Mouse (Mus musculus) heart, embryonic 13.5 days (tissue): ENCODE data around the gene Stat3. TPM values are rescaled to one million over a fixed set of nuclear protein-coding genes. Genes with fewer than 3 reads are reported as not detected.

Experiments
- ATAC-seq: fragments of 200-750 bp; cut with Nextera tagmentation; 2 replicates; pipeline ENCODE4 v1.8.0; 2017; ENCODE audit warnings: moderate TSS enrichment; ENCODE audit not compliant: insufficient number of reproducible peaks, low FRiP score, low TSS enrichment; ENCODE audit errors: extremely low read depth
- H3K27ac ChIP-seq: fragments of 300-500 bp; sonication (generic); replicated peaks from 2 replicates; pipeline ENCODE4 v1.5.1; 2015; ENCODE audit warnings: moderate library complexity, mild to moderate bottlenecking, inconsistent platforms
- H3K27me3 ChIP-seq: fragments of 300-500 bp; sonication (generic); replicated peaks from 2 replicates; pipeline ENCODE4 v1.6.1; 2015; ENCODE audit warnings: mild to moderate bottlenecking, inconsistent platforms
- H3K36me3 ChIP-seq: fragments of 300-500 bp; sonication (generic); 2 replicates; pipeline ENCODE4 v1.6.1; 2015; ENCODE audit warnings: mild to moderate bottlenecking, inconsistent platforms
- H3K4me1 ChIP-seq: fragments of 300-500 bp; sonication (generic); 2 replicates; pipeline ENCODE4 v1.6.1; 2015; ENCODE audit warnings: inconsistent platforms
- H3K4me2 ChIP-seq: fragments of 300-500 bp; sonication (generic); 2 replicates; pipeline ENCODE4 v1.6.1; 2015; ENCODE audit warnings: inconsistent platforms, mild to moderate bottlenecking, moderate library complexity
- H3K4me3 ChIP-seq: fragments of 300-500 bp; sonication (generic); 2 replicates; pipeline ENCODE4 v1.5.1; 2015; ENCODE audit warnings: moderate library complexity, mild to moderate bottlenecking, inconsistent platforms
- H3K9ac ChIP-seq: fragments of 300-500 bp; sonication (generic); 2 replicates; pipeline ENCODE4 v1.6.1; 2015; ENCODE audit warnings: inconsistent platforms, mild to moderate bottlenecking, moderate library complexity
- H3K9me3 ChIP-seq: fragments of 300-500 bp; sonication (generic); 2 replicates; pipeline ENCODE4 v1.6.1; 2016; ENCODE audit warnings: inconsistent platforms
- WGBS: fragments of 180-500 bp; shearing (Covaris S2); methylation state at CpG from one replicate; pipeline ENCODE4 v1.1.7; 2015; ENCODE audit warnings: mixed read lengths; 5-methylcytosine and 5-hydroxymethylcytosine counted together
- polyA plus RNA-seq: library from polyadenylated mRNA; unstranded; fragments of >200 nt; fragmentation: Nextera tagmentation; extraction: Ambion mirVana; gene quantifications from 2 replicates; pipeline ENCODE4 v1.2.1, GENCODE M21; 2015

The Stat3 gene
- polyA plus RNA-seq, 1 experiment from 2014 or later, result 41.8 TPM

DNA sequence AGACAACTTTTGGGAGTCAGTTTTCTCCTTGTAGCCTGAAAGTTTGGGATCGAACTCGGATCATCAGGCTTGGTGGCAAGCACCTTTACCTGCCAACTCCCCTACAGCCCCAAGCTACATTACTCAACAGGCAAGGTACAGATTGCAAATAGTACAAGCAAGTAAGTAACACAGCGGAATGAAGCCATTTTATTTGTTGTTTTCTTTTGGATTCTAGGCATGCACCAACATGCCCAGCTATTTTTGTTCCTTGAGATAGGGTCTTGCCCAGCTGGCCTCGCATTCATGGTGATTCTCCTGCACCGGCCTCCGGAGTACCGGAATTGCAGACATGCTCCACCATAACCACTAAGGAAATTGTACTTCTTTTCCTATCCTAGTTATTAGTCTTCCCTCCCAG is 33.9 kb upstream of the Stat3 start:
- no peak for ATAC-seq
- WGBS, result 77% methylated on average over 7 of the region's 7 CpGs
- no peaks in the 10 kb centered on the region for H3K27me3 ChIP-seq

DNA sequence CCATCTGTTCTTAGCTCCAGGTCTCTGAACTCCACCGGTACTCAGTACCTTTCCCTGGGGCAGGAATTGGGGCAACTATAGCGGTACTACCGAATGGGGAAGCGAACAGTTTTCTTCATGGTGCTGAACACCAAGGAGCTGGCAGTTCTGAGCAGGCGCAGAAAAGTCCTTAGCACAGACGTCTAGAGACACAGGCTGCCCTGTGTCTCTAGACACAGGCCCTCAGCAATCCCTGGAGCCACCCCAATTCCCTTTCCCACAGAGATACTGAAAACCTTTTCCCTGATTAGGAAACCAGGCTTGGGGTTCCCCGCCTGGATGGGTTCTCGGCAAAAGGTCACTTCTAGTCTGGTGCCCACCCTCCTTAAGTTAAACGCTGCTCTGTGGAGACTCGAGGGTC is 32.1 kb upstream of the Stat3 start:
- Histone ChIP-seq H3K4me1 (peaks cover 47% of the 10 kb centered on the region), H3K9me3 (no peaks in the 10 kb centered on the region), H3K9ac (peak overlapping the region; percentile 99), H3K4me3 (peak overlapping the region; percentile 85), H3K27ac (peak overlapping the region; percentile 98), H3K36me3 (peaks cover 4% of the 10 kb centered on the region), H3K27me3 (no peaks in the 10 kb centered on the region), H3K4me2 (peak overlapping the region; percentile 79)
- 69% methylated on average over 10 of the region's 10 CpGs for WGBS
- no peak for ATAC-seq

More for the DNA sequence above, 33.9 kb upstream of the Stat3 start:
- Histone ChIP-seq H3K27ac (no peak overlapping the region), H3K9ac (no peak overlapping the region), H3K36me3 (no peaks in the 10 kb centered on the region), H3K4me2 (no peak overlapping the region), H3K4me1 (peaks cover 29% of the 10 kb centered on the region), H3K9me3 (no peaks in the 10 kb centered on the region), H3K4me3 (no peak overlapping the region)

DNA sequence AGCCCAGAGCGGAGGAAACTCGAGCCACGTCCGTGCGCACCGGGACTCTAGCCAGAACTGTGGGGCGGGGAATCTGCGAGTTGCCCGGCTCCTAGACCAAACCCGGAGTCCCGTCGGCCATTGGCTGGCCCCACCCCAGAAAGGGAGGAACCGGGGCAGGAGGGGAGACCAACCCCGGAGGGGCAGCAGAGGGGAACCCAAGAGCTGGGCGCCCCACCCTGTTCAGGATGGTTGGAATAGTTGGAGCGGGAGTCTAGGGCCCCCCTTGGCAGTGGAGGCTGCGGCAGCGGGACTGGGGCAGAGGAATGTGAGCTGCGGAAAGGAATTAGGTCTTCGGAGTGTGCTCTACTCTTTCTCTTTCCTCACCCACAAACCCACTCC is 31.2 kb upstream of the Stat3 start, which contains the start of gene Cavin1:
TSS of gene Cavin1 (minus strand) at position 331 of the 381 bp plus-strand sequence.
- Histone ChIP-seq H3K4me2 (peak within 1 kb of the TSS; percentile 79), H3K36me3 (peaks cover 12% of the 10 kb centered on the region), H3K9ac (peak within 1 kb of the TSS; percentile 99), H3K4me1 (peaks cover 56% of the 10 kb centered on the region), H3K27ac (peak within 1 kb of the TSS; percentile 98), H3K27me3 (no peaks in the 10 kb centered on the region), H3K9me3 (no peaks in the 10 kb centered on the region), H3K4me3 (peak within 1 kb of the TSS; percentile 85)
- WGBS, result 1% methylated on average over 20 of the region's 20 CpGs
- peak; percentile 83 for ATAC-seq

DNA sequence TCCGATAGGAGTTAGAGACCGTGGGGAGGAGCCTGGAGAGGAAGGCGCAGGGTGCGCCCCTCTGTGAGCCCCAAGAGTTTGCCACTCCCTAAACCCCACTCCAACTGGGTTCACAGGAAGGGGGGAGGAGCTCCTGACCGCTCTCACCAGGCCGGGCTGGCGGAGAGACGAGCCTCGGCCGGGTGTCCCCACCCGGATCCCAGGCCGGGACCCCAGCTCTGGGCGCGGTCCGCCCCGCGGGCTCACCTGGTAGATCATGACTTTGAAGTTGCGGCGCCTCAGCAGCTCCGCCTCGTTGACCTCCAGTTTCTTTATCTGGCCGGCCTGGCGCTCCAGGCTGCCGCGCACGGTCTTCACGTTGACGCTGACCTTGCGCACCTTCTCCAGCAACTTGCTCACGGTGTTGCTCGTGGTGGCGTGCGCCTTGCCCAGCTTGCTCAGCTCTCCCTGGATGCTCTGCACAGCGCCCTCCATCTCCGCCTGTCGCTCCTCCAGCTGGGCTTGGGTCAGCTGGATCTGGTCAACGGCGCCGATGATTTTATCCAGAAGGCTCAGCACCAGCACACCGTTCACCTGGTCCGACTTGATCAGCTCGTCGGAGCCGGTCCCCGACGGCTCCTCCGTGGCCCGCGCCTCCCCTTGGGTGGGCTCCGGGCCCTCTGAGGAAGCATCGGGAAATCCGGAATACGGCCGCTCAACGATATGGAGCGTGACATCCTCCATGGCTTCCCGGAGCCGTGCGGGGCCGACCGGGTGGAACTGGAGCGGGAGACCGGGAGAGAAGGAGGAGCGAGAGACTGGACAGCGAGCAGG is 30.6 kb upstream of the Stat3 start:
- Histone ChIP-seq H3K9me3 (no peaks in the 10 kb centered on the region), H3K36me3 (peaks cover 18% of the 10 kb centered on the region), H3K27ac (peak overlapping the region; percentile 98), H3K9ac (peak overlapping the region; percentile 99), H3K4me1 (peaks cover 56% of the 10 kb centered on the region), H3K4me3 (peak overlapping the region; percentile 85), H3K4me2 (peak overlapping the region; percentile 79), H3K27me3 (no peaks in the 10 kb centered on the region)
- peak; percentile 23; the same call in 1 of the 2 replicates for ATAC-seq
- WGBS, result under 1% methylated on average over 64 of the region's 65 CpGs

DNA sequence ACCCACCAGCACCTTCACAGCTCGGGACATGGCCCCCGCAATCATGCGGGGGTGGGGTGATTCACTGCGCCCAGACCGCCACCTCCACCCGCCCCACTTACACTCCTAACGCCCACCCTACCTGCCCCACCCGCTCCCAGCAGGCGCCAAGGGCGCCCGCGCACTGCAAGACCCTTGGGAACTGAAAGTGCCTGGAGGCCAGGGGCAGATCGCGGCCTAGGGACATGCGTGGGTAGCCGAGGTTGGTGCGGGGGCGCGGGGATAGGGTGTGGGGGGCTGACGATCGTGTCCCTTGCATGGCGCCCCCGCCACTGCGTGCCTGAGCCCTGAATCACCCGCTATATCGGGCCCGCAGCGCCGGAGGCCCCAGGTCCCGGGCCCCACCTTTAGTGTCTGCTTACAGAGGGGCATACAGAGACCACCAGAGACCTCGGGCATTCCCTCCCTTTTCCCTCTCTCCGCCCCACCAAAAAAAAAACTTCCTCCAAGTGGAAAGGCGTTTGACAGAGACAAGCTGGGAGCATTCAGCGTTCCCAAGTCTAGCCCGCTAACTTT is 29.9 kb upstream of the Stat3 start:
- H3K9ac ChIP-seq, result peak overlapping the region; percentile 99
- under 1% methylated on average over 35 of the region's 35 CpGs for WGBS
- H3K4me3 ChIP-seq, result peak overlapping the region; percentile 85
- no peaks in the 10 kb centered on the region for H3K27me3 ChIP-seq
- peak overlapping the region; percentile 98 for H3K27ac ChIP-seq
- peaks cover 56% of the 10 kb centered on the region for H3K4me1 ChIP-seq
- peak overlapping the region; percentile 79 for H3K4me2 ChIP-seq
- no peaks in the 10 kb centered on the region for H3K9me3 ChIP-seq
- no peak for ATAC-seq
- peaks cover 25% of the 10 kb centered on the region for H3K36me3 ChIP-seq

DNA sequence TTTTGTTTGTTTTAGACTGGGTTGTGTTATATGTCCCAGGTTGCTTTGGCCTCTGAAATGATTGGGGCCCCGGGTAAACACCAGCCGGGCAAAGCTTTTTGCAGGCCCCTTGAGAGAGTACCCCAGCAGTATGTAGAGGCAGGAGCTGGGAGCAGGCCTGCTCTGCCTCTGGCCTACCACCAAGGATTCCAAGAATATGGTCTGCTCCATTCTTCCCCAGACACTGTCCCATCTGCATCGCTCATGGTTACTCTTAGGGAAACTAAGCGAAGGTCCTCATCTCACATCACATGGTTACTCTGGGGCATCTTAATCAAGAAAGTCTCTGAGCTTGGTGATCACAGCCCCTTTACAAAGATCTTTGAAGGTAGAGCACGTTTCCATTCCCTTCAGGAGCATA is 29.2 kb upstream of the Stat3 start:
- Histone ChIP-seq H3K9me3 (no peaks in the 10 kb centered on the region), H3K27me3 (no peaks in the 10 kb centered on the region), H3K36me3 (peaks cover 33% of the 10 kb centered on the region), H3K4me2 (peak overlapping the region; percentile 79), H3K27ac (peak overlapping the region; percentile 98), H3K9ac (peak overlapping the region; percentile 99), H3K4me3 (peak overlapping the region; percentile 85), H3K4me1 (peaks cover 63% of the 10 kb centered on the region)
- 46% methylated on average over 5 of the region's 5 CpGs for WGBS
- ATAC-seq, result no peak

DNA sequence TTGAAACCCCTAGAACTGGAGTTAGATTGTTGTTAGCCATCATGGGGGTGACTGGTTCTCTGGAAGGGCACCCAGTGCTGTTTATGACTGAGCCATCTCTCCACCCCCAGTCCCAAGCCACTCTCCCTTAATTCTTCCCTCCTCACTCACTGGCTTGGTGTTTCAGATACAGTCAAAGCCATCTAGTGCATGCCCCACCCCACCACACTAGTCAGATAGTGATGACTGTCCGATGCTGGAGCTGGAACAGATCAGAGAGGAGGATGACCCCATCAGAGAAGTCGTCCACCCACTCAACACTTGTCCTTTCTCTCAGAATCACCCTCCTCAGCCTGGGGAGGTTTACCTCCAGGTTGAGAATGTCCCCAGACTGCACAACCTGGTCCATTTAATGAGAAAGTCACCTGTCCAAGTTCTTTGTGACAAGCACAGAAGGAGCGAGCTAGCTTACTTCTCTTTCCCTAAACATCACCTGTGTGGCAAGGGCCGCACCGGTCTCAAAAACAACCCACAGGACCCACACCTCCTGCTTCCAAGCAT is 28.6 kb upstream of the Stat3 start:
- H3K4me3 ChIP-seq, result peak overlapping the region; percentile 85
- peak overlapping the region; percentile 79 for H3K4me2 ChIP-seq
- H3K36me3 ChIP-seq, result peaks cover 38% of the 10 kb centered on the region
- no peaks in the 10 kb centered on the region for H3K27me3 ChIP-seq
- H3K9me3 ChIP-seq, result no peaks in the 10 kb centered on the region
- H3K27ac ChIP-seq, result peak overlapping the region; percentile 98
- H3K4me1 ChIP-seq, result peaks cover 69% of the 10 kb centered on the region
- peak overlapping the region; percentile 99 for H3K9ac ChIP-seq
- no peak for ATAC-seq
- WGBS, result 48% methylated on average over 5 of the region's 5 CpGs

DNA sequence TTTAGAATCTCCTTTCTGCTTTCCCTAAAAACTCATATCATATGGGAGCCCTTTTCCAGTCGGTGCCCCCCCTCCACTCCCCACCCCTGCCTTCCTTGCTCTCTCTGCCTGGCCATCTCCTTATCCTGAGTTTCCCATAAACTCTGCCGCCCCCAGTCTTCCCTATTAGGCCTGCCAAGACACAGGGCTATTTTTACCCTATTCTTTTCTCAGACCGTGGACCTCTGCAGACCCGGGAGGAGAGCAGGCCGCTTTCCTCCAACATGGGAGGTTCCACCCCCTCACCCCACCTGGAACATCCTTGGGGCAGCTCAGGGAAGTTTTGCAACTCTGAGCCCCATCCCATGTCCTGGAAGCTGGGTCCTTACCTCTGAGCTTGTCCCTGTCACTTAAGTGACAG is 28.0 kb upstream of the Stat3 start:
- Histone ChIP-seq H3K9me3 (no peaks in the 10 kb centered on the region), H3K36me3 (peaks cover 44% of the 10 kb centered on the region), H3K27ac (peak overlapping the region; percentile 98), H3K4me1 (peaks cover 75% of the 10 kb centered on the region), H3K27me3 (no peaks in the 10 kb centered on the region), H3K4me2 (peak overlapping the region; percentile 79), H3K9ac (peak overlapping the region; percentile 99), H3K4me3 (peak overlapping the region; percentile 85)
- WGBS, result 13% methylated on average over 5 of the region's 5 CpGs
- no peak for ATAC-seq

DNA sequence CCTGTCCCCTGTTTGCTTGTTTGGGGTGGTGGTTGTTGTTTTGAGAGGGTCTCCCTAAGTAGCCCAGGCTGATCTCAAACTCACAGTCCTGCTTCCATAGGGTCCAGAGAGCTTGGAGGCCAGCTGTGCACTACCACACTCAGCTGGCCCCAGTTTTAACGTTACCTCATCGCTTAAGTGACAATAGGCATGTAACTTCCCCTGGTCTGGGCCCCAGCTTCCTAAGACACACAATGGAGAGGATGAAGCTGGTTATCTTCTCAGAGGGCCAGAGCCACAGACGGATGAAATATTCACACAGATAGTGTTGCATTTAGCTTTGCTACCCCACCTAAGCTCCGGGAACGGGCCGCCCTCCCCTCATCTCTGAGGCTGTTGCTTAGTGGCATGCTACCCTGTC is 26.4 kb upstream of the Stat3 start:
- Histone ChIP-seq H3K36me3 (peaks cover 52% of the 10 kb centered on the region), H3K4me3 (peak overlapping the region; percentile 85), H3K4me2 (peak overlapping the region; percentile 79), H3K4me1 (peaks cover 79% of the 10 kb centered on the region), H3K9me3 (no peaks in the 10 kb centered on the region), H3K9ac (peak overlapping the region; percentile 99), H3K27ac (peak overlapping the region; percentile 98), H3K27me3 (no peaks in the 10 kb centered on the region)
- WGBS, result 29% methylated on average over 6 of the region's 6 CpGs
- ATAC-seq, result no peak

DNA sequence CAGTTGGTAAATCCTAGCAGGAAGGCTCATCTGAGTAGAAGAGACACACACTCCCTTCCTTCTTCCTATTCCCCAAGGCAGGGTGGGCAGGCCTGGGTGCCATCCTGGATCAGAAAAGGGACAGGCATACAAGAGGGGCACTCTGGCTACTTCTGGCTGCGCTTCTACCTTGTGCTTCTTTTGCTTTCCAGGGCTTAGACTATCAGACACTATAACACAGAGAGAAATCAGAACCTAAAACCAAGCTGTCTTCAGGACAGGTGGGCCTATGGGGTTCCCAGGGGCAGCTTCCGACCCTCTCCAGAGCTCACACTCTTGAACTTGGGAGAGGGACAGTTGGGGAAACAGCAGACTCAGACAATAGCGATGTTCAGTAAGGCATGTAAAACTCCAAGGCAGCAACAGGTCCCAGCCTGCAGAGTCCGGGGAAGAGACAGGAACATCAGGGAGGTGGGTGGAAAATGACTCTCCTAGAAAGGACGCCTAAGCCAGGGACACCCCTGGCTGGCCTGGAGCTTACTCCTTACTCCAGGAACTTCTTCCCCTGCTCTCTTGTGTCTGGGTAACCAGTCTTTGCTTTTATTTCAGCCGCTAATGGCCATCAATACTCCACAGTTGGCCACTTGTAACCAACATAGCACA is 25.7 kb upstream of the Stat3 start:
- no peaks in the 10 kb centered on the region for H3K9me3 ChIP-seq
- H3K4me2 ChIP-seq, result peak overlapping the region; percentile 79
- no peak for ATAC-seq
- WGBS, result 70% methylated on average over 6 of the region's 6 CpGs
- peak overlapping the region; percentile 99 for H3K9ac ChIP-seq
- H3K4me1 ChIP-seq, result peaks cover 86% of the 10 kb centered on the region
- no peaks in the 10 kb centered on the region for H3K27me3 ChIP-seq
- peaks cover 52% of the 10 kb centered on the region for H3K36me3 ChIP-seq
- H3K4me3 ChIP-seq, result 0 out of 2 replicates have a peak overlapping the region, but pooled peaks have one; percentile 85
- peak overlapping the region; percentile 98 for H3K27ac ChIP-seq

DNA sequence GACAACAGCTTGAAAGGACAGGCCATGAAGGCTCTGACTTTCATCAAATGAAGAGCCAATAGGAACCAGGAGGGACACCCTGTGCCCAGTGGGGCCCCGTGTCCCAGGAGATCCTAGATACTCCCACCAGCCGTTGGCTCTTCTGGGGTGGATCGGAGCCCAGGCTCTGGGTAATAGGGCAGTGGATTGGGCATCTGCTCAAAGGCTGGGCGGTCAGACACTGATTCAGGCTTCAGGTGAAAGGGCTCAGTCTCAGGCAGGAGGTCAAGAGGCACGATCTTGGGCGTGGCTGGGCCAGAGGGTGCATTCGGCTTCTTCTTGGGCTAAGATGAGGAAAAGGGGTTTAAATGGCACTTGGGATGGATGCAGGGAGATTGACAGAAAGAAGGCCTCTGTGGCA is 24.8 kb upstream of the Stat3 start:
- H3K4me1 ChIP-seq, result peaks cover 94% of the 10 kb centered on the region
- H3K36me3 ChIP-seq, result peaks cover 53% of the 10 kb centered on the region
- no peaks in the 10 kb centered on the region for H3K9me3 ChIP-seq
- H3K27me3 ChIP-seq, result no peaks in the 10 kb centered on the region
- H3K27ac ChIP-seq, result peak overlapping the region; percentile 84
- no peak overlapping the region for H3K4me2 ChIP-seq
- WGBS, result 79% methylated on average over 7 of the region's 7 CpGs
- no peak overlapping the region for H3K4me3 ChIP-seq
- no peak for ATAC-seq
- H3K9ac ChIP-seq, result peak overlapping the region; percentile 67
